Mouse (Mus musculus) skeletal muscle tissue, adult 2 months (tissue): ENCODE data around the gene Herc3.
A peak's percentile ranks its signal among the peaks of the same experiment; 100 is the strongest.

Experiments used
- DNase-seq: peaks from one replicate; pipeline ENCODE4 v3.0.0-alpha.2; 2012; ENCODE audit warnings: low read depth, low spot score

The Herc3 gene

GRCm38 (mm10) chr6:58920735-58921134 is 89.5 kb downstream of the Herc3 start:
- DNase-seq = no peak

GRCm38 (mm10) chr6:58921623-58922022 is 90.4 kb downstream of the Herc3 start:
- no peak for DNase-seq

DNA sequence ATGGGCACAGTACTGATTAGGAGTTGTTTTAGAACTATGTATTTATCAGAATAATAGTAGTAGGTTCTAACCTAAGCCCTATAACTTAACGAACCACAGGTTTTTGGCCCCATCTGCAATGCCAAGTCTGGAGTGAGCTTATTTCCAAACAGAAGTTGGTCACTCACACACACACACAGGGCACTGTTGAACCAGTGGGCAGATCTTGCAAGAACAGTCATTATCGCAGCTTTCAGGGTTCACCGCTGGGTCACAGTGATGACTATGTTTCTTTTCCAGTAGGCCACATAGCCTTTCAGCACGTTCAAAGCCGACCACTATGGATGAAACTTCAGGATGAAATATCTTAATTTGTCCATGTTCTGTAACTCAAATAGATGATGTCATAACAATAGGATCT is 91.2 kb downstream of the Herc3 start:
- no peak for DNase-seq

GRCm38 (mm10) chr6:58927881-58928280 is 96.6 kb downstream of the Herc3 start:
- DNase-seq = peak; percentile 70

DNA sequence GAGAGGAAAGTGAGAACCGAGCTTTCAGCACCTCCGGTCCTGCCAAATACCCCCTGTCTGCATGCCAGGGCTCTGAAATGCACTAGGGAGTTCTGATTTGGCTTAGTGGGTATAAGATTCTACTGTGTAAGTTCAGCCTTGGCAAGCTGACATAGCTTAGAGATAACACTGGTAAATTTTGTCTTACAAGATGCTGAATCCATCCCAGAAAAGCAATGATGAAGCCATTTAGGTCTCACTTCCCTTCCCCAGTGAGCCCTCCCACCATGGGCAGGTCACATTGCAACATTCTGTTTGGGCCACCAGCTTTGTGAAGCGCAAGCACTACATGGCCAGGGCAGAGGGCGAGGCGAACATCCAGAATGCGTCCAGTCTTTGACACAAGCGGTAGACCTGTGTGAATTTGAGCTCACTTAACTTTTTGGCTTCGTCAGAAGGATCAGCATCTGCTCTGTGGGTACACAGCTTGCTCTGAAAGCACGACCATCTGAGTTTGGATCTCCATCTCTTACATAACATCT is 98.7 kb downstream of the Herc3 start:
- DNase-seq = peak; percentile 43

DNA sequence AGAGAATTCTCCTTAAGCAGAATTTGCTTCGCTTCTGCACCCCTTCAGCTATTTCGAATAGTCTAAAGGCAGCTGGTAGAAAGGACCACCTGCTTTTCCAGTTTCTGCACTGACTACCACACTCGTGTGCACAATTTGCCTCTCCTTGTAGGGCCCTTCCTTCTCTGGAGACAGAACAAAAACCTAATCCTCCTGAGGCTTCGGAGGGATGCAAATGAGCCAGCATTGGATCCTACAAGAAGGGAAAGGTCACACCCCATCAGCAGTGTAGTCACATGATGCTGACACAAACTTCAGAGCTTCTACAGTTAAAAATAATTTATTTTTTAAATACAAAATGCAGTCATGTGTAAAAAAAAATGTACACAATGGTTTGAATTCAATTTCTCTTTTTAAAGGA is 99.9 kb downstream of the Herc3 start:
- DNase-seq = no peak

DNA sequence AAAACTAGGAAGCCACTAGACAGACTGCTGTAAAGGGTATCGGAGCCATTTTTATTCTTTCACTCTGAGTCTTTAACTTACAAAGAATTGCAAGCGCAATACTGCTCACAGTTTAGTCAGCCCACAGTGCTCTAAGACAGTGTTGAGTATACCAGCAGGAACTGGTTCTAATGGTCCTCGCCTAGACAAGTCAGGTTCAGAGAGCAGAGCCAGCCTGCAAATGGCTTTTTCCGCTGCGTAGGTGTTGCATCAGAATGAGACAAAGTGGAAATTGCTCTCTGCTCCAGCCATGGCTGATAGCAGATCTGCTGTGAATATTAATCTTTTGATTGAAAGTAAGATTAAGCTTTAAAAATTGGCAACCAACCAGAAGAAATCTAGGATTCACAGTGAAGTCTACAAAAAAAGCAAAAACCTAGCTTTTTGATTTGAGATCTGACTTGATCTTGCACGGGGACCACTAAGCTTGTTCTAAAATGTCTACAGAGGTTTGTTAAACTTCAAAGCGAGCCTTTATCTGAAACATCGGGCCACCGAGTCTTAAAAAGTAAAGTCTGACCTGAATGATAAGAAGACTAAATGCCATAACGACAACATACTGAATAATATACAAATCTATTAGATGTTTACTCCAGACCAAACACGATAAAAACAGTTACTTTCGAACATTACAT is 101.4 kb downstream of the Herc3 start:
- no peak for DNase-seq

GRCm38 (mm10) chr6:58933189-58933913 is 102.1 kb downstream of the Herc3 start:
- no peak for DNase-seq

GRCm38 (mm10) chr6:58934144-58934543 is 102.9 kb downstream of the Herc3 start:
- no peak for DNase-seq

- DNase-seq = no peak
Measured at GRCm38 (mm10) chr6:58937726-58938125, 106.5 kb downstream of the Herc3 start.

DNA sequence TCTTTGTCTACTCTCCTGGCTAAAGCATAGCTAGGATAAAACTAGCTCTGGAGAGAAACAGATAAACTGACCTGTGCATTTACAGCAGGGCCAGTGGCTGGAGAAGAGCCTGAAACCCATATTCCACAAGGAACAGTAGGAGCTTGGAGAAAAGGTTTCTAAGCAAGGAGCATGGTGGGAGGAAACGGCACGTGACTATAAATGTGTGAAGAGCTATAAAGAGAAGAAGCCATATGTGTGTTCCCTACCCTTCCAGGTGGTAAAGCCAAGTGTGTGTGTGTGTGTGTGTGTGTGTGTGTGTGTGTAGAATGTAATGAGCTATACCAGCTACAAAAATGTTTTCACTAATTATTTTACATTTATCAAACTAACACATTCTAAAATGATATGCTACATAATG is 111.0 kb downstream of the Herc3 start:
- no peak for DNase-seq

DNA sequence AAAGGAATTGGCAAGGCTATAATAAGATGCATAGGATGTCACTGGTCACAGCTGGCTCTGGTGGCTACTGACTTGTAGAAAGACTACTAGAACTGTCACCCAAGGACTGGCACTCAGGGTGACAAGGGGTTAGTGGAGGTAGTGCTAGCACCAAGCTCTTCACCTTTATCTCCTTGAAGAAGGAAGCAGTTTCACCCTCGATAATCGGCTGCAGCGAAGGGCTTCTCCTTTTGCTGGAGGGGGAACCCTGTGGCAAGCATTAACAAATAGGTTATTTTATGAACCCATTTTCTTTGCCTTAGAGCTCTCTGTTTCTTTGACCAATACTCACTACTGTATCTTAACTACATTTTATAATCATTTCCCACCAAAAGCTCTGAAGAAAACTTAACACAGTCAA is 112.7 kb downstream of the Herc3 start:
- no peak for DNase-seq

GRCm38 (mm10) chr6:58946246-58946645 is 115.0 kb downstream of the Herc3 start:
- no peak for DNase-seq

DNA sequence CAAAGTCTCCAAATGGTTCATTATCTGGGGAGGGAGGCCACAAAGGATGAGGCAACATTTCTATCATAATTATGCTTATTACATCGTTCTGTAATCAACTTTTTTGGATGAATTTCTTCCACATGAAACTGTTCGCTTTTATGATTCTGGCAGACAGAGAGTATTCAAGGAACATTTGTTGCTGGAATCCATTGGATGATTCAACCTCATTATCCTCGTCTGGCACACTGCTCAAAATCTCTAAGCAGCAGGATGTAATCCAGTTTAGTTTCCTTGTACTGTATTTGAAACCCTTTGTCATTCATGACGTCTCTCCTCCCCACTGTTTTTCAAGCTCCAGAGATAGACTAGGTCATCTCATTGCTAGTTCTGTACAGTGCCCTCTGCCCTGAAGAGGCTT is 115.6 kb downstream of the Herc3 start:
- DNase-seq = no peak

- no peak for DNase-seq
Measured at GRCm38 (mm10) chr6:58950410-58950809, 119.1 kb downstream of the Herc3 start.

DNA sequence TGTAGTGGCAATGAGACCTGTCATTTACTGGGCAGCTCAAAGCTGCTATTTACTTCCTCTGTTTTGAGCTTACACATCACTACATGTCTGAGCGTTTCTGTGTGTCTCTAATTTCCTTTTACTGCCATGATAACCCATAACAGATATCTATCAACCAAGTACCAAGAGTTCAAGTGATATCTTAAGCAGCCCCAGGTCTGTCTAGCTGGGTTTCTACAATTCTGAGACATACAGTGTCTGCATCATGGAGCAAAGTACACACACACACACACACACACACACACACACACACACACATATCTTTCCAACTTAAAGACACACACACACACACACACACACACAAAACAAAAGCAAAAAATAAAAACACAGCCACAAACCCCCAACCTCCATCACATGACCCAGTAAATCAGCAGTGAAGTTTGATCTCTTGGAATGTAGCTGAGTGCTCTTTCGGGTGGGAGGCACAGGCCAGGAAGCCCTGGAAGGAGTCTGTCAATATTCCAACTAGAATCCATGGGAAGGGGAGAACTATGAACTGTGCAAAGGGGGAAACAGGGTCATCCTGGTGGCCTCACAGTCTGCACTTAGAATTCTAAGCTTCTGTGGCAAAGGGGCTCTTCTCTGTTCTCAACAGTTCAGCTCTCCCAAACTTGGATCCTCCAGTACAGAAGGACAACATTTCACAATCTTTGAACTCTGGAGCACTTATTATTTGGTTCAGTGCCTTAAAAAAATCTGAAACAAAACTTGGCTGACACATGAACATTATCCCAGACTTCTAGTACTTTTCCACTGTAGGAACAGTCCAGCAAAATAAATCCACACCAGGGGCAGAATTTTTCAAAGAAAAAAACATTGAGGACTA is 120.1 kb downstream of the Herc3 start:
- peak; percentile 63 for DNase-seq

- no peak for DNase-seq
Measured at GRCm38 (mm10) chr6:58960523-58960922, 129.3 kb downstream of the Herc3 start.

DNA sequence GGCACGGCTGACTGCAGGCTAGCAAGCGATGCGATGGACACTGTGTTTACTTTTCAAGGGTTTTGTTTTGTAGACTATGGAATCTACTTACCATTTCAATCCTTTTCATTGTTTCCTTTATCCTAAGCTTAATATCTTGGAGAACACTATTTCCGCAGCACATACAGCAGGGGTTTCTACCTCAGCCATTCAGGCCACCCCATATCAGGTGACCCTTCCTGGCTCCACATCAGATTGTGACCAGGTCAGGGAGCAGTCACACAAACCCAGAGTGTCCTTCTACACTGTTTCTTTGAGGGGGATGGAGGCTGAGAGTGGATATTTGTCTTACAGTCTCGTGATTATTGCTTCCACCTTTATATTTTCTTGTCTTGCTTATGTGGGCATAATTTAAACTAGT is 131.4 kb downstream of the Herc3 start:
- DNase-seq = no peak

GRCm38 (mm10) chr6:58964091-58964490 is 132.8 kb downstream of the Herc3 start:
- DNase-seq = no peak

DNA sequence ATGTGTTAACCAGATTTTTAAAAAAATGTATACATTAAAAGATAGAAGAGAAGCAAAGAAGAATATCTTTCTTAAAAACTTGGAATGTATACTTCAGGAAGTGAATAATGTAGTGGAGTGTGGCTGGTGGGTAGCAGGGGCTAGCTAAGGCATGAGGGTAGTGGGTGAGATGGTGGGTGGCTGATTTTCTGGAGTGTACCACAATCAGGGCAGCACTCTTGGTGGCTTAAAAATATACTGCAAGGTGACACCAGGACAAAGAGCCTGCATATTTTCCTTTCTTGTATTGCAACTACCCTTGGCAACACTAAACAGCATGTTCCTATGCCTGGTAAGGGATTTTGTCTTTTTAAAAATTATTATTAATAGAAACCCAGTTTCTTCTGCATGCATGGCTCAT is 133.3 kb downstream of the Herc3 start:
- DNase-seq = no peak

- no peak for DNase-seq
Measured at GRCm38 (mm10) chr6:58965071-58965831, 134.0 kb downstream of the Herc3 start.
